Mouse (Mus musculus): Measurements from ENCODE around the gene Galnt2.

The Galnt2 gene

GRCm38 (mm10) chr8:124271518-124271917, 40.3 kb downstream of the Galnt2 start:
- DNase-seq (ENCODE audit: low spot score in 2 of 2), result no peak

- DNase-seq (ENCODE audit: low spot score in 2 of 2), result no peak
These were observed 41.6 kb downstream of the Galnt2 start for GRCm38 (mm10) chr8:124272792-124273191.

- DNase-seq (ENCODE audit: low spot score in 2 of 2), result no peak
These were observed 42.5 kb downstream of the Galnt2 start for GRCm38 (mm10) chr8:124273606-124274218.

- no peak for DNase-seq (ENCODE audit: low spot score in 2 of 2)
These were observed 43.4 kb downstream of the Galnt2 start for GRCm38 (mm10) chr8:124274441-124275120.

- DNase-seq (ENCODE audit: low spot score in 2 of 2), result no peak
These were observed 44.3 kb downstream of the Galnt2 start for GRCm38 (mm10) chr8:124275377-124276071.

- DNase-seq (ENCODE audit: low spot score in 2 of 2), result no peak
These were observed 47.0 kb downstream of the Galnt2 start for GRCm38 (mm10) chr8:124277951-124278910.

GRCm38 (mm10) chr8:124278956-124279689, 47.9 kb downstream of the Galnt2 start:
- DNase-seq (ENCODE audit: low spot score in 2 of 2), result no peak

GRCm38 (mm10) chr8:124279690-124279985, 48.4 kb downstream of the Galnt2 start:
- no peak for DNase-seq (ENCODE audit: low spot score in 2 of 2)

GRCm38 (mm10) chr8:124281700-124282541, 50.7 kb downstream of the Galnt2 start:
- no peak for DNase-seq (ENCODE audit: low spot score in 2 of 2)

GRCm38 (mm10) chr8:124282878-124283630, 51.9 kb downstream of the Galnt2 start:
- no peak for DNase-seq (ENCODE audit: low spot score in 2 of 2)

- DNase-seq (ENCODE audit: low spot score in 2 of 2), result no peak
These were observed 52.6 kb downstream of the Galnt2 start for GRCm38 (mm10) chr8:124283644-124284332.

GRCm38 (mm10) chr8:124284333-124284711, 53.1 kb downstream of the Galnt2 start:
- no peak for DNase-seq (ENCODE audit: low spot score in 2 of 2)

- DNase-seq (ENCODE audit: low spot score in 2 of 2), result no peak
These were observed 53.9 kb downstream of the Galnt2 start for GRCm38 (mm10) chr8:124284984-124285576.

GRCm38 (mm10) chr8:124286461-124287124, 55.4 kb downstream of the Galnt2 start:
- DNase-seq (ENCODE audit: low spot score in 2 of 2), result no peak

- no peak for DNase-seq (ENCODE audit: low spot score in 2 of 2)
These were observed 57.1 kb downstream of the Galnt2 start for GRCm38 (mm10) chr8:124288215-124288864.

- DNase-seq (ENCODE audit: low spot score in 2 of 2), result no peak
These were observed 58.4 kb downstream of the Galnt2 start for GRCm38 (mm10) chr8:124289481-124290050.
